Mouse (Mus musculus) limb, embryonic 11.5 days (tissue): Measurements from ENCODE around the gene Adora2b. TPM values are rescaled to one million over a fixed set of nuclear protein-coding genes. Genes with fewer than 3 reads are reported as not detected.
"Not testable (repeated sequence)": the region's sequence is repeated elsewhere in the genome, so short reads cannot be mapped to it uniquely, and the experiment has no call there.

Source experiments
- ATAC-seq: fragments of 200-750 bp; cut with Nextera tagmentation; 2 replicates; pipeline ENCODE4 v1.8.0; 2017; ENCODE audit warnings: low read depth; ENCODE audit not compliant: insufficient number of reproducible peaks, low FRiP score, low TSS enrichment
- DNase-seq: peaks from one replicate; pipeline ENCODE4 v3.0.0-alpha.2; 2015; ENCODE audit warnings: low spot score
- H3K27ac ChIP-seq: fragments of 300-500 bp; sonication (generic); replicated peaks from 2 replicates; pipeline ENCODE4 v1.5.1; 2014; ENCODE audit warnings: low read depth, mild to moderate bottlenecking, low read length
- H3K27me3 ChIP-seq: fragments of 300-500 bp; sonication (generic); 2 replicates; pipeline ENCODE4 v1.6.1; 2014; ENCODE audit warnings: mild to moderate bottlenecking, low read length, mixed read lengths; ENCODE audit not compliant: control insufficient read depth, insufficient read depth
- H3K36me3 ChIP-seq: fragments of 300-500 bp; sonication (generic); 2 replicates; pipeline ENCODE4 v1.6.1; 2014; ENCODE audit warnings: mild to moderate bottlenecking, low read length, moderate library complexity, mixed read lengths; ENCODE audit not compliant: control insufficient read depth, insufficient read depth
- H3K4me1 ChIP-seq: fragments of 300-500 bp; sonication (generic); 2 replicates; pipeline ENCODE4 v1.6.1; 2014; ENCODE audit warnings: low read length, mixed read lengths; ENCODE audit not compliant: control insufficient read depth, insufficient read depth
- H3K4me2 ChIP-seq: fragments of 300-500 bp; sonication (generic); 2 replicates; pipeline ENCODE4 v1.6.1; 2014; ENCODE audit warnings: low read depth, mild to moderate bottlenecking, moderate library complexity; ENCODE audit not compliant: severe bottlenecking
- H3K4me3 ChIP-seq: fragments of 300-500 bp; sonication (generic); 2 replicates; pipeline ENCODE4 v1.5.1; 2014; ENCODE audit warnings: low read depth, low read length
- H3K9ac ChIP-seq: fragments of 300-500 bp; sonication (generic); 2 replicates; pipeline ENCODE4 v1.6.1; 2014; ENCODE audit warnings: mild to moderate bottlenecking, low read length
- H3K9me3 ChIP-seq: fragments of 300-500 bp; sonication (generic); 2 replicates; pipeline ENCODE4 v1.6.1; 2016; ENCODE audit warnings: low read length; ENCODE audit not compliant: control insufficient read depth
- WGBS: fragments of 180-500 bp; shearing (Covaris S2); extraction: QIAGEN DNeasy Blood & Tissue Kit; methylation state at CpG from one replicate; pipeline ENCODE4 v1.1.7; 2014; 5-methylcytosine and 5-hydroxymethylcytosine counted together
- polyA plus RNA-seq: library from polyadenylated mRNA; unstranded; fragments of >200 nt; fragmentation: Nextera tagmentation; extraction: Ambion mirVana; gene quantifications from 2 replicates; pipeline ENCODE4 v1.2.1, GENCODE M21; 2014

Adora2b gene
- polyA plus RNA-seq, 1 experiment from 2014 or later: 7.6 TPM

GRCm38 (mm10) chr11:62268381-62268780, 19.6 kb downstream of the Adora2b start:
- Histone ChIP-seq H3K4me2 (no peak overlapping the region), H3K4me3 (no peak overlapping the region), H3K36me3 (no peaks in the 10 kb centered on the region), H3K27ac (no peak overlapping the region), H3K9ac (no peak overlapping the region), H3K4me1 (no peaks in the 10 kb centered on the region), H3K9me3 (no peaks in the 10 kb centered on the region), H3K27me3 (no peaks in the 10 kb centered on the region)
- DNase-seq (no peak), ATAC-seq (no peak)
- 77% methylated on average over 8 of the region's 8 CpGs for WGBS

GRCm38 (mm10) chr11:62269097-62269496, 20.3 kb downstream of the Adora2b start:
- Histone ChIP-seq H3K9me3 (no peaks in the 10 kb centered on the region), H3K36me3 (no peaks in the 10 kb centered on the region), H3K9ac (no peak overlapping the region), H3K4me1 (no peaks in the 10 kb centered on the region), H3K4me2 (no peak overlapping the region), H3K4me3 (no peak overlapping the region), H3K27me3 (no peaks in the 10 kb centered on the region), H3K27ac (no peak overlapping the region)
- 71% methylated on average over 12 of the region's 12 CpGs for WGBS
- ATAC-seq (no peak), DNase-seq (no peak)

- ATAC-seq (no peak), DNase-seq (no peak)
- no peak overlapping the region for H3K27ac ChIP-seq
- H3K4me3 ChIP-seq: no peak overlapping the region
- no peaks in the 10 kb centered on the region for H3K36me3 ChIP-seq
- WGBS: 57% methylated on average over 5 of the region's 5 CpGs
- no peaks in the 10 kb centered on the region for H3K9me3 ChIP-seq
- H3K4me2 ChIP-seq: no peak overlapping the region
- no peaks in the 10 kb centered on the region for H3K27me3 ChIP-seq
- no peak overlapping the region for H3K9ac ChIP-seq
- H3K4me1 ChIP-seq: no peaks in the 10 kb centered on the region
Measured at GRCm38 (mm10) chr11:62270851-62271250, 22.1 kb downstream of the Adora2b start.

GRCm38 (mm10) chr11:62277086-62277485, 28.3 kb downstream of the Adora2b start:
- no peak overlapping the region for H3K9ac ChIP-seq

GRCm38 (mm10) chr11:62278027-62278426, 29.2 kb downstream of the Adora2b start:
- Histone ChIP-seq H3K9ac (no peak overlapping the region), H3K27me3 (no peaks in the 10 kb centered on the region), H3K4me2 (no peak overlapping the region), H3K4me3 (no peak overlapping the region), H3K9me3 (no peaks in the 10 kb centered on the region), H3K4me1 (0 out of 2 replicates have a peak, but pooled peaks cover 3% of the 10 kb centered on the region), H3K27ac (no peak overlapping the region), H3K36me3 (no peaks in the 10 kb centered on the region)
- 18% methylated on average over 5 of the region's 5 CpGs for WGBS
- DNase-seq: peak; percentile 87
- ATAC-seq: no peak

More at GRCm38 (mm10) chr11:62277086-62277485, 28.3 kb downstream of the Adora2b start:
- Histone ChIP-seq H3K4me3 (no peak overlapping the region), H3K9me3 (no peaks in the 10 kb centered on the region), H3K27ac (no peak overlapping the region), H3K36me3 (no peaks in the 10 kb centered on the region), H3K4me1 (0 out of 2 replicates have a peak, but pooled peaks cover 2% of the 10 kb centered on the region), H3K27me3 (no peaks in the 10 kb centered on the region), H3K4me2 (no peak overlapping the region)
- ATAC-seq: no peak
- 61% methylated on average over 8 of the region's 8 CpGs for WGBS
- no peak for DNase-seq

- Histone ChIP-seq H3K27me3 (no peaks in the 10 kb centered on the region), H3K4me2 (peak within 1 kb of the TSS; percentile 64), H3K4me3 (peak within 1 kb of the TSS; percentile 77)
Measured at GRCm38 (mm10) chr11:62280675-62281600, 32.2 kb downstream of the Adora2b start, which contains the start of the genes Zswim7 and Ttc19. Zswim7 (minus strand) TSS chr11:62281375. Ttc19 (plus strand) TSS chr11:62281473.

GRCm38 (mm10) chr11:62281601-62281997, 32.8 kb downstream of the Adora2b start:
- no peaks in the 10 kb centered on the region for H3K9me3 ChIP-seq
- under 1% methylated on average over 40 of the region's 57 CpGs for WGBS
- 0 out of 2 replicates have a peak, but pooled peaks cover 3% of the 10 kb centered on the region for H3K4me1 ChIP-seq
- H3K4me2 ChIP-seq: peak overlapping the region; percentile 64
- DNase-seq: peak; percentile 76
- H3K4me3 ChIP-seq: peak overlapping the region; percentile 77
- H3K27ac ChIP-seq: peak overlapping the region; percentile 70; the same call in 1 of the 2 replicates
- peak overlapping the region; percentile 78 for H3K9ac ChIP-seq
- peak; percentile 58; the same call in 1 of the 2 replicates for ATAC-seq
- no peaks in the 10 kb centered on the region for H3K27me3 ChIP-seq
- no peaks in the 10 kb centered on the region for H3K36me3 ChIP-seq

More at GRCm38 (mm10) chr11:62280675-62281600, 32.2 kb downstream of the Adora2b start, which contains the start of the genes Zswim7 and Ttc19:
- Histone ChIP-seq H3K27ac (peak within 1 kb of the TSS; percentile 70; the same call in 1 of the 2 replicates), H3K4me1 (0 out of 2 replicates have a peak, but pooled peaks cover 3% of the 10 kb centered on the region), H3K9me3 (no peaks in the 10 kb centered on the region), H3K36me3 (no peaks in the 10 kb centered on the region), H3K9ac (peak within 1 kb of the TSS; percentile 78)
- DNase-seq (peak; percentile 96), ATAC-seq (peak; percentile 93)
- WGBS: under 1% methylated on average over 68 of the region's 68 CpGs

GRCm38 (mm10) chr11:62284020-62284419, 35.2 kb downstream of the Adora2b start:
- 31% methylated on average over 3 of the region's 3 CpGs for WGBS
- DNase-seq, ATAC-seq, H3K4me2 ChIP-seq, H3K4me3 ChIP-seq, H3K9me3 ChIP-seq, H3K9ac ChIP-seq, H3K36me3 ChIP-seq, H3K27ac ChIP-seq, H3K4me1 ChIP-seq, H3K27me3 ChIP-seq: not testable (repeated sequence)
